Mouse (Mus musculus) megakaryocyte, embryonic 14.5 days (primary cell): ENCODE data around the gene Ankrd11.

ENCODE experiments used
- FLI1 ChIP-seq: IDR thresholded peaks from 2 replicates; pipeline ENCODE4 v1.6.1; 2012; ENCODE audit warnings: low read length, inconsistent platforms, mixed read lengths
- GATA1 ChIP-seq: IDR thresholded peaks from 3 replicates; pipeline ENCODE4 v1.6.1; 2012; ENCODE audit warnings: mixed read lengths, low read length, inconsistent platforms, borderline replicate concordance

DNA sequence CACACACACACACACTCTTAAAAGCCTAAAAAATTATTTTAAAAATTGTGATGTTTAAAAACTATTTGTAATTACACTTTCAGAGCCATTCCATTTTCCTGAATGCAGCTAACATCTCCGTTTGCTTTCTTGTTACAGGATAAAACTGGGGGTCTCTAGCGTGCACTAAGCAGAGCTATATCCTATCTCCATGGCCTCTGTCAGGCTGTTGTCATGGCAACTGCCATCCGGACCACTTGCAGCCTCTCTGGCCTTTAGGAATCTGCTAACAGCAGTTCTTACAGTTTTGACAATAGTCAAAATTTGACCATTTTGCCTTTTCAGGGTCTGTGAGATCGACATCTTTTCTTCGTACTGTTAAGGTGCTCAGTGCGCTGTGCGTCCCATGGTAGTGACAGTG is 121.2 kb downstream of the Ankrd11 start:
- no peak for TF ChIP-seq GATA1
- TF ChIP-seq FLI1 = no peak
